Mouse (Mus musculus): Measurements from ENCODE around the gene Tbc1d8b.

The Tbc1d8b gene

GRCm38 (mm10) chrX:139780988-139781387 lies 96.2 kb downstream of the Tbc1d8b start:
- DNase-seq = no peak

GRCm38 (mm10) chrX:139781563-139781962 lies 96.8 kb downstream of the Tbc1d8b start:
- DNase-seq = no peak

- DNase-seq = no peak
These were observed 97.7 kb downstream of the Tbc1d8b start, which contains the start of gene Ripply1 for GRCm38 (mm10) chrX:139782278-139783044. Gene Ripply1 (minus strand): TSS chrX:139782353.

- DNase-seq = peak in 1 of 2 experiments; percentile 40
These were observed 98.2 kb downstream of the Tbc1d8b start for GRCm38 (mm10) chrX:139783045-139783422.

- DNase-seq = no peak
These were observed 101.0 kb downstream of the Tbc1d8b start for GRCm38 (mm10) chrX:139785764-139786163.

GRCm38 (mm10) chrX:139794072-139794845 lies 109.5 kb downstream of the Tbc1d8b start:
- no peak for DNase-seq

- no peak for DNase-seq
These were observed 111.2 kb downstream of the Tbc1d8b start for GRCm38 (mm10) chrX:139796037-139796436.

- peak; percentile 20 to 33 for DNase-seq
These were observed 113.1 kb downstream of the Tbc1d8b start for GRCm38 (mm10) chrX:139797875-139798274.

GRCm38 (mm10) chrX:139799953-139800352 lies 115.2 kb downstream of the Tbc1d8b start:
- no peak for DNase-seq

GRCm38 (mm10) chrX:139800406-139800878 lies 115.6 kb downstream of the Tbc1d8b start, which contains the start of gene Cldn2:
Gene Cldn2 (plus strand): TSS chrX:139800828.
- DNase-seq = no peak
